Mouse (Mus musculus) CD4-positive helper T cell, adult 2 months (primary cell): ENCODE data around the gene Gm19965.

Source experiments
- DNase-seq: peaks from one replicate; pipeline ENCODE4 v3.0.0-alpha.2; 2012; ENCODE audit warnings: low read depth, missing footprints, low spot score

The Gm19965 gene

DNA sequence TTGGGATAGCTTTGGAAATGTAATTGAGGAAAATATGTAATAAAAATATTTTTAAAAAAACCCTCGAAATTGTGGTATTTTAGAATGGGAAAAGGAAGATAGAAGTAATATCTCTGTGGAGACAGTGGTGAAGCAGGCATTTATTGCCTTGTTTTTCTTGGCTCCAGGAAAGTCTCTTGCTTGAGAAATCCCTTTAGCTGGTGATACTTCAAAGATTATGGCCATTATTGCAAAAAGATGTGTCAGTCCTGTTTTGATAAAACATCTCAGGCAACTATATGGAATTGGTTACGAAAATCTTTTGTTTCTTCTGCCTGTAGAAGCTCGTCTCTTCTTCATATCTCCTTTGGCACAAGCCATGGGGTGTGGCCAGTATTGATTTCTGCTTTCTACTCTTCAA is at the start of gene Gm19965:
Gene Gm19965, plus strand, starts transcription at position 301 of the 400 bp plus-strand sequence.
- no peak for DNase-seq

DNA sequence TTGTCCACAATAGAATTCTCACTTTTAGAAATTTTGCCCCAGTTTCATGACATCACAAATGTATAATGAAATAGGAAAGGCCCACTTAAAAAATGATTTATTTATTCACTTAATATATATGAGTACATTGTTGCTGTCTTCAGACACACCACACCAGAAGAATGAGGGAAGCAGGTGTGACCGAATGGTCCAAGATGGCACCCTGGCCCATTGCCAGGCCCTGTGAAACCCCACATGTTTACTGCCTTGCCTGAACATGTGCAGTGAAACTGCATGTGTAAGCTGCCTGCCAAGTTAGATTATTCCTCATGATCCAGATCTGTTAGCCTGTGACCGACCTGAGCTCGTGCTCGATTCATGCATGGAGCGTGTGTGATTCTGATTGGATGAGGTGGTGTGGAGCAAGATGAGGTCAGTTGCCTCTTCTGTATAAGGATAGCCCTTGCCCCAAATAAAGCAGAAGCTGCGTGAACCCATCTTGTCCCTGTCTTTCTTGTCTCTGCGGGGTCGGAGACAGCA is 20.3 kb upstream of the Gm19965 start:
- DNase-seq: no peak
